Mouse (Mus musculus): Measurements from ENCODE around the gene Pdzk1ip1. TPM values are rescaled to one million over a fixed set of nuclear protein-coding genes. Genes with fewer than 3 reads are reported as not detected.

Gene Pdzk1ip1
- total and polyA plus RNA-seq, 3 experiments, result 0.21 to 19.8 (median 3.0) TPM

- no peak for DNase-seq (ENCODE audit: low spot score)
- H3K36me3 ChIP-seq (replicated peaks), result no peaks in the 10 kb centered on the region
- H3K4me1 ChIP-seq (ENCODE audit: insufficient read depth, low read depth, low read length), result peaks cover 65% of the 10 kb centered on the region
- H3K27me3 ChIP-seq (ENCODE audit: insufficient read depth, low read length), result no peaks in the 10 kb centered on the region
- TF ChIP-seq GATA1 (IDR thresholded peaks at IDR 0.05; ENCODE audit: borderline replicate concordance, low read length) (no peak), POLR2AphosphoS5 (IDR thresholded peaks at IDR 0.05; ENCODE audit: insufficient replicate concordance, low read depth, low read length) (no peak), CTCF (IDR thresholded peaks at IDR 0.05; ENCODE audit: low read depth, low read length) (no peak), GATA2 (IDR thresholded peaks at IDR 0.05; ENCODE audit: borderline replicate concordance, low read depth, low read length) (no peak), TAL1 (conservative IDR thresholded peaks at IDR 0.05; ENCODE audit: low read depth, low read length) (no peak)
- H3K4me3 ChIP-seq (ENCODE audit: low read depth, low read length), result no peak overlapping the region
- H3K9me3 ChIP-seq (replicated peaks), result no peaks in the 10 kb centered on the region
- ATAC-seq (ENCODE audit: extremely low read depth, insufficient number of reproducible peaks, low FRiP score, poor library complexity, severe bottlenecking), result no peak
Observed at GRCm38 (mm10) chr4:115083031-115083430, 5.5 kb upstream of the Pdzk1ip1 start.

GRCm38 (mm10) chr4:115085522-115086095, 2.9 kb upstream of the Pdzk1ip1 start:
- ATAC-seq (ENCODE audit: extremely low read depth, insufficient number of reproducible peaks, low FRiP score, poor library complexity, severe bottlenecking) (peak; percentile 36), DNase-seq (ENCODE audit: low spot score) (peak; percentile 67)
- no peaks in the 10 kb centered on the region; the same call in 1 of the 2 replicates for H3K27me3 ChIP-seq (ENCODE audit: insufficient read depth, low read length)
- no peak for TF ChIP-seq POLR2AphosphoS5 (IDR thresholded peaks at IDR 0.05; ENCODE audit: insufficient replicate concordance, low read depth, low read length)
- peak; percentile 91 for TF ChIP-seq CTCF (IDR thresholded peaks at IDR 0.05; ENCODE audit: low read depth, low read length)
- H3K4me1 ChIP-seq (ENCODE audit: insufficient read depth, low read depth, low read length), result peaks cover 65% of the 10 kb centered on the region
- H3K4me3 ChIP-seq (ENCODE audit: low read depth, low read length), result no peak overlapping the region
- H3K36me3 ChIP-seq (replicated peaks), result no peaks in the 10 kb centered on the region
- H3K9me3 ChIP-seq (replicated peaks), result no peaks in the 10 kb centered on the region

- H3K9me3 ChIP-seq (replicated peaks), result no peaks in the 10 kb centered on the region
- no peak for TF ChIP-seq TAL1 (conservative IDR thresholded peaks at IDR 0.05; ENCODE audit: low read depth, low read length)
- no peak for TF ChIP-seq CTCF (IDR thresholded peaks at IDR 0.05; ENCODE audit: low read depth, low read length)
- TF ChIP-seq GATA2 (IDR thresholded peaks at IDR 0.05; ENCODE audit: borderline replicate concordance, low read depth, low read length), result no peak
- DNase-seq (ENCODE audit: low spot score) (no peak), ATAC-seq (ENCODE audit: extremely low read depth, insufficient number of reproducible peaks, low FRiP score, poor library complexity, severe bottlenecking) (no peak)
- H3K4me3 ChIP-seq (ENCODE audit: low read depth, low read length), result no peak overlapping the region
- no peaks in the 10 kb centered on the region for H3K36me3 ChIP-seq (replicated peaks)
- peaks cover 71% of the 10 kb centered on the region for H3K4me1 ChIP-seq (ENCODE audit: insufficient read depth, low read depth, low read length)
- no peaks in the 10 kb centered on the region; the same call in 1 of the 2 replicates for H3K27me3 ChIP-seq (ENCODE audit: insufficient read depth, low read length)
Observed at GRCm38 (mm10) chr4:115086257-115086656, 2.3 kb upstream of the Pdzk1ip1 start.

- ATAC-seq (ENCODE audit: extremely low read depth, insufficient number of reproducible peaks, low FRiP score, poor library complexity, severe bottlenecking) (no peak), DNase-seq (ENCODE audit: low spot score) (no peak)
- no peaks in the 10 kb centered on the region for H3K36me3 ChIP-seq (replicated peaks)
- no peak overlapping the region for H3K4me3 ChIP-seq (ENCODE audit: low read depth, low read length)
- TF ChIP-seq POLR2AphosphoS5 (IDR thresholded peaks at IDR 0.05; ENCODE audit: insufficient replicate concordance, low read depth, low read length), result no peak
- no peak for TF ChIP-seq GATA1 (IDR thresholded peaks at IDR 0.05; ENCODE audit: borderline replicate concordance, low read length)
- no peak for TF ChIP-seq CTCF (IDR thresholded peaks at IDR 0.05; ENCODE audit: low read depth, low read length)
- TF ChIP-seq TAL1 (conservative IDR thresholded peaks at IDR 0.05; ENCODE audit: low read depth, low read length), result no peak
- TF ChIP-seq GATA2 (IDR thresholded peaks at IDR 0.05; ENCODE audit: borderline replicate concordance, low read depth, low read length), result no peak
- no peaks in the 10 kb centered on the region for H3K9me3 ChIP-seq (replicated peaks)
- peaks cover 72% of the 10 kb centered on the region for H3K4me1 ChIP-seq (ENCODE audit: insufficient read depth, low read depth, low read length)
- H3K27me3 ChIP-seq (ENCODE audit: insufficient read depth, low read length), result no peaks in the 10 kb centered on the region; the same call in 1 of the 2 replicates
Observed at GRCm38 (mm10) chr4:115086763-115087415, 1.6 kb upstream of the Pdzk1ip1 start.

DNA sequence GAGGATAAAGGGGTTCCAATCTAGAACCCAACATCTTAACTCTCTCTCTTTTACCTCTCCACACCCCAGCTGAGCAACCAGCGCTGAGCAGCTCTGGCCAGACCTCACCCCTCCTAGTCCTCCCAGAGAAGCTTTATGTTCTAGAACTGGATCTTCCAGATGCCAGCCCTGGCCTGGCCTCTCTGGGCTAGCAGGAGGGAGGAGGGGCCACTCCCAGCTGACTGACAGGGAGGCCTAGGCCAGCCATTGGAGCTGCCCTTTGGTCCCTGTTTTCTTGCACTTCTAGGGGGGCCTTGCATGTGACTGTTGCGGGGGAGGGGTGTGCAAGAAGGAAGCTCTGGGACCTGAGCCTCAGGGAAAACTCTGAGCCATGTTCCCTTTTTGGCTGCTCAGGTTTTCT, 2.1 kb downstream of the Pdzk1ip1 start:
- no peaks in the 10 kb centered on the region for H3K36me3 ChIP-seq (replicated peaks)
- ATAC-seq (ENCODE audit: extremely low read depth, insufficient number of reproducible peaks, low FRiP score, poor library complexity, severe bottlenecking) (no peak), DNase-seq (ENCODE audit: low spot score) (no peak)
- H3K4me3 ChIP-seq (ENCODE audit: low read depth, low read length), result no peak overlapping the region
- H3K9me3 ChIP-seq (replicated peaks), result no peaks in the 10 kb centered on the region
- H3K27me3 ChIP-seq (ENCODE audit: insufficient read depth, low read length), result no peaks in the 10 kb centered on the region; the same call in 1 of the 2 replicates
- H3K4me1 ChIP-seq (ENCODE audit: insufficient read depth, low read depth, low read length), result peaks cover 90% of the 10 kb centered on the region
- TF ChIP-seq CTCF (IDR thresholded peaks at IDR 0.05; ENCODE audit: low read depth, low read length) (no peak), POLR2AphosphoS5 (IDR thresholded peaks at IDR 0.05; ENCODE audit: insufficient replicate concordance, low read depth, low read length) (no peak), GATA2 (IDR thresholded peaks at IDR 0.05; ENCODE audit: borderline replicate concordance, low read depth, low read length) (no peak), GATA1 (IDR thresholded peaks at IDR 0.05; ENCODE audit: borderline replicate concordance, low read length) (no peak), TAL1 (conservative IDR thresholded peaks at IDR 0.05; ENCODE audit: low read depth, low read length) (no peak)

- TF ChIP-seq CTCF (IDR thresholded peaks at IDR 0.05; ENCODE audit: low read depth, low read length) (no peak), TAL1 (conservative IDR thresholded peaks at IDR 0.05; ENCODE audit: low read depth, low read length) (no peak), POLR2AphosphoS5 (IDR thresholded peaks at IDR 0.05; ENCODE audit: insufficient replicate concordance, low read depth, low read length) (no peak), GATA2 (IDR thresholded peaks at IDR 0.05; ENCODE audit: borderline replicate concordance, low read depth, low read length) (no peak), GATA1 (IDR thresholded peaks at IDR 0.05; ENCODE audit: borderline replicate concordance, low read length) (no peak)
- Histone ChIP-seq H3K27me3 (ENCODE audit: insufficient read depth, low read length) (no peaks in the 10 kb centered on the region; the same call in 1 of the 2 replicates), H3K36me3 (replicated peaks) (no peaks in the 10 kb centered on the region), H3K4me1 (ENCODE audit: insufficient read depth, low read depth, low read length) (peaks cover 91% of the 10 kb centered on the region), H3K9me3 (replicated peaks) (no peaks in the 10 kb centered on the region), H3K4me3 (ENCODE audit: low read depth, low read length) (no peak overlapping the region)
- ATAC-seq (ENCODE audit: extremely low read depth, insufficient number of reproducible peaks, low FRiP score, poor library complexity, severe bottlenecking), result no peak
- DNase-seq (ENCODE audit: low spot score), result no peak
Observed at GRCm38 (mm10) chr4:115091806-115092205, 3.3 kb downstream of the Pdzk1ip1 start.
